Mouse (Mus musculus) testis, adult 2 months (tissue): ENCODE results near the gene Ppard.

Source experiments
- CTCF ChIP-seq: fragments of 200-500 bp; IDR thresholded peaks from 2 replicates; pipeline ENCODE4 v1.5.1; 2012; ENCODE audit warnings: low read depth, mild to moderate bottlenecking, inconsistent platforms, low read length, moderate library complexity; ENCODE audit not compliant: control insufficient read depth, insufficient read depth, insufficient replicate concordance
- POLR2A ChIP-seq: fragments of 200-500 bp; IDR thresholded peaks from 2 replicates; pipeline ENCODE4 v1.6.1; 2012; ENCODE audit warnings: low read depth, mild to moderate bottlenecking, inconsistent platforms, low read length, moderate library complexity; ENCODE audit not compliant: control insufficient read depth

- no peak for TF ChIP-seq POLR2A
- TF ChIP-seq CTCF: no peak
Measured at GRCm38 (mm10) chr17:28188313-28188712, 44.2 kb upstream of the Ppard start.
